ENCODE assay signal across 17 mouse cellular contexts in the genomic region with DNA sequence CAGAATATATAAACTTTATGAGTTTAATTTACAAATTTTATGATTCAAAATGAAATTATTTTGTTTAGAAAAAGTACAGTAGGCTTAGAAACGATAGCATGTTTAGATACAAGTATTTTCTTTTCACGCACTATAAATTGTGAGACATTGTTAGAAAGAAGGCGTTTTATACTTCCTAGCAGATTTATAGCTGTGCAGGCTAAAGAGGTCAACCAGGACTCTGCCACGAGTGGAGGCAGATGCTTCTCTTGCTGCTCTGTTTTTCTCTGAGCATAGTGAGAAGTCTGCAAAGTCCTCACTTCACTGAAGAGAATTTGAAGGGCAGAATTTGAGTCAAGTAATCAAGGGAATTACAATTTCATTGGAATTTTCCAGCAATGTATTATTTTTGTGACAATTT.
"Had no signal": no experiment of that assay in that cellular context is flagged by ENCODE, and none has a peak within 500 bp of the region (broad histone marks: within the 10 kb centered on the region; RNA-seq: fewer than 3 reads in every experiment).

No protein-coding gene starts in this region.

- H3K4me3 ChIP-seq: neural tube, embryonic 12.5 days; neural tube, embryonic 13.5 days; neural tube, embryonic 15.5 days; stomach, embryonic 15.5 days had no signal

- H3K9ac ChIP-seq: neural tube, embryonic 12.5 days; neural tube, embryonic 13.5 days; neural tube, embryonic 15.5 days; stomach, embryonic 15.5 days had no signal

- H3K27me3 ChIP-seq: neural tube, embryonic 12.5 days; neural tube, embryonic 13.5 days; neural tube, embryonic 15.5 days; stomach, embryonic 15.5 days had no signal

- H3K4me2 ChIP-seq: neural tube, embryonic 12.5 days; neural tube, embryonic 13.5 days; neural tube, embryonic 15.5 days; stomach, embryonic 15.5 days had no signal

- H3K27ac ChIP-seq: neural tube, embryonic 12.5 days; neural tube, embryonic 13.5 days; neural tube, embryonic 15.5 days; stomach, embryonic 15.5 days; stomach, postnatal 0 days had no signal

- H3K36me3 ChIP-seq: neural tube, embryonic 12.5 days; neural tube, embryonic 13.5 days; neural tube, embryonic 15.5 days; stomach, embryonic 15.5 days had no signal

- DNase-seq: retina, postnatal 1 day; right cerebral cortex, adult 18-20 months; right cerebral cortex, postnatal 14 days; right cerebral cortex, postnatal 25 days; right cerebral cortex, postnatal 4 days; spleen, adult 18-20 months; thymus, adult 18-20 months; thymus, adult 2 months; thymus, postnatal 14 days; thymus, postnatal 25 days; thymus, postnatal 36 days; thymus, postnatal 4 days had no signal

- H3K9me3 ChIP-seq: neural tube, embryonic 12.5 days; neural tube, embryonic 13.5 days; neural tube, embryonic 15.5 days; stomach, embryonic 15.5 days had no signal

- H3K4me1 ChIP-seq: neural tube, embryonic 12.5 days; neural tube, embryonic 13.5 days; neural tube, embryonic 15.5 days; stomach, embryonic 15.5 days had no signal
